Mouse (Mus musculus) liver (tissue): ENCODE results near the gene Asb16.
"Not testable (repeated sequence)": the region's sequence is repeated elsewhere in the genome, so short reads cannot be mapped to it uniquely, and the experiment has no call there.

ENCODE experiments used
- DNase-seq: peaks from one replicate; pipeline ENCODE4 v3.0.0-alpha.2; 2020; ENCODE audit warnings: mixed read lengths

The Asb16 gene

GRCm38 (mm10) chr11:102244926-102245449 is 23.6 kb upstream of the Asb16 start:
- peak; percentile 64 for DNase-seq

- DNase-seq: no peak
These were observed 22.8 kb upstream of the Asb16 start for GRCm38 (mm10) chr11:102245581-102246272.

- no peak for DNase-seq
These were observed 22.3 kb upstream of the Asb16 start for GRCm38 (mm10) chr11:102246273-102246635.

GRCm38 (mm10) chr11:102246871-102247270 is 21.7 kb upstream of the Asb16 start:
- DNase-seq: no peak

DNA sequence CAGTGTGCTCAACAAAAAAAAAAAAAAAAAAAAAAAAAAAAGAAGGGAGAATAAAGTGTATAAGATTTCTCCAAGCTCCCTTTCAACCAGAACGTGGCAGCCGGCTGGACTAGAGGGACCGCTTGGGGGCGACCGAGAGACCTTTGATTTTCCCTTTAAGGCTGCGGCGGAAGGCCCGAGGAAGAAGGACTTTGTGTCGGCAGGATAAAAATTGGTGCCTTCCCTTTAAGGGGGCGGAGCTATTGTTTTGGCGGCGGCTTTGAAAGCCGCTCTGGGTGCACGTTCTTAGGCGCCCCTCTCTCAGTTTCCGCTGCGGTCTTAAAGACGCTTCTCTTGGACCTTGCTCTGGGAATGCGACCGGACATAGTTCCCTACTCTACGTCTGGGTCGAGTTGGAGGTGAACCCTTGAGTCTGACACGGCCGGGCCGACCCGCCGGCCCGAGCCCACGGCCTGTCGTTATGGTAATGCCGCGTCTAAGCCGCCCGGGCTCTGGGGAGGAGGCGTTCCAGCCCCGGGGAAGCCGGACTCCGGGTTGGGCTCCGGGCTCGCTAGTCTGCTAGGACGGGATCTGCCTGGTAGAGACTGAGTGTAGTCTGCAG is 19.8 kb upstream of the Asb16 start, which contains the start of gene BC030867:
BC030867 (plus strand) TSS at position 253 of the 601 bp plus-strand sequence.
- peak; percentile 95 for DNase-seq

DNA sequence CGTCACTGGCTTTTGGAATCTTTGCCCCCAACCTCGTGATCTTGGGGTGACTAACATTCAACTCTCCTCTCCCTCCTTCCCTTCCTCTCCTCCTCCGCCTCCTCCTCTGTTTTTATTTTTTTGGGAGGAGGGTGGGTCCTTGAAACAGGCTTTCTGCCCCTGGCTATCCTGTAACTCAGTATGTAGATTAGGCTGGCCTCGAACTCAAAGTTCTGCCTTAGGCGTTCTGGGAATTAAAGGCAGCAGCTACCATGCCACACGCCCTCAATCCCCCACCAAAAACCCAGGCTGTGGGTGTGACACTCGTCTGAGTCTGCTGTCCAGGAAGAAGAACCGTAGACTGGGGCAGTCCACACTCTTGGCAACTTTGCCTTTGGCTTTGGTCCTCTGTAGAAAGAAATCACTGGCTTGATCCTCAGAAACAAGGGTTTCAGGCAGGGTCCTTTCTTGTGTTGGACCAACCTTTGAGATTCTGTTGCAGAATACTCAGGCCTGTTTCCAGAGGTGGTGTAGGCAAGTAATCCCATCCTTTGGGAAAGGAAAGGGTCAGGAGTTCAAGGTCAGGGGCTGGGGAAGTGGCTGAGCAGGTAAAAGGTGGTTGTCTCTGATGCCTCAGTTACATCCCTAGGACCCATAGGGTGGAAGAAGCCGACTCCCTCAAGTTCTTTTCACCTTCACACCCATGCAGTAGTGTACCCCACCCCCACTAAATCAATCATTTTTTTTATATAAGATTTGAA is 19.0 kb upstream of the Asb16 start:
- DNase-seq: peak; percentile 19

DNA sequence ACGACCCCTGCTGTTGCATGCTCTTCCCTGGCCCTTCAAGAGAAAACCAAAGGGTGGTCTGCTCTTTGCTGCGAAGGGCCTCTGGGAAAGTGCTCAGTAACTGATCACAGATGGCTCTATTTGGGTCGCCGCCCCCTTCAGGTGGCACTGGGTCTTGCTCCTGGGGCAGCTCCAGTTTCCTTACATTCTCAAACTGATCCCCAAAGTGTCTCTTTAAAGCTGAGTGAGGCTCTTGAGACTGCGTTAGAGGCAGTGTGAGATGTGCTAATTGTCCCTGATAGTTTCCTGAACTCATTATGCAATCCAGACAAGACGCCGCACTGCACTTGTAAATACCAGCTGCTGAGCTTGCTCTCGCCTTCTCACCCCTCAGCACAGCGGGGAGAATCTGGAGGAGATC is 11.0 kb upstream of the Asb16 start:
- no peak for DNase-seq

DNA sequence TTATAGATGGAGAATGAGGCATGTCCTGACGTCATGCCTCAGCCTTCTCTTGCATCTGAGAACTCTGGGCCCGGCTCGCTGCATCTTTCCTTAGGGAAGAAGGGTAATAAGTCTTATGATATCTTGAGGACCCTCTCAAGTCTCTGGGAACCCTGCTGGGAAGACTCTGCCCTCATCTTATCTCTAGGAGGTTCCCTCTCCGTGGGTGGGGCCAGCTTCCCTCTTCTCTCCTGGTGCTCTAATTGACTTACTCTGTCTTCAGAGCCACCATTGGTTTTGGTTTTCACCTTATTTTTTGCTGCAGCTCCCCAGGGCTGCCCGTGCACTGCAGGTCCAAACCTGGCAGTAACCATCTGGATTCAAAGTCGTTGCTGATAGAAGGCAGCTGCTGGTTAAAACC is 10.4 kb upstream of the Asb16 start:
- DNase-seq: no peak

- no peak for DNase-seq
These were observed 10.0 kb upstream of the Asb16 start for GRCm38 (mm10) chr11:102258521-102258920.

DNA sequence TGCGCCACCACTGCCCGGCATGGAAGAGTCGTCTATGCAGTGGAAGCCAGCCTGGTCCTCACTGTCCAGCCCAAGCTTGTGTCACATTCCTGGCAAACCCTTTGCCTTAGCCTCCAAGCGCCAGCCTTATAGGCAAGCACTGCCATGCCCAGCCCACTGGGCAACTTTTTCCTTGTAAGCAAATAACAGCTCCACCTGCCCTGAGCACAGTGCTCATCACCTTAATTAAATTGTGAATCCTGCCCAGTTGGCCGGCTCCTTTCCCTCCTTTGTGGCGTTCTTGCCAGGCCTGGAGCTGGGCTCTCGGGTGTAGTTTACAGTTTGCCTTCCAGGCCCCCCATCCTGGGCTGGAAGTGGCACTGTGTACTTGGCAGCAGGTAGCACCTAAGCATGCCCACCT is 5.3 kb upstream of the Asb16 start:
- DNase-seq: no peak

- DNase-seq: no peak
These were observed 2.7 kb upstream of the Asb16 start for GRCm38 (mm10) chr11:102265816-102266215.

- DNase-seq: no peak
These were observed 1.8 kb upstream of the Asb16 start for GRCm38 (mm10) chr11:102266631-102267355.

GRCm38 (mm10) chr11:102267480-102267879 is 1.1 kb upstream of the Asb16 start:
- DNase-seq: peak; percentile 64

- DNase-seq: peak; percentile 48
These were observed 7.9 kb downstream of the Asb16 start for GRCm38 (mm10) chr11:102276411-102276915.

DNA sequence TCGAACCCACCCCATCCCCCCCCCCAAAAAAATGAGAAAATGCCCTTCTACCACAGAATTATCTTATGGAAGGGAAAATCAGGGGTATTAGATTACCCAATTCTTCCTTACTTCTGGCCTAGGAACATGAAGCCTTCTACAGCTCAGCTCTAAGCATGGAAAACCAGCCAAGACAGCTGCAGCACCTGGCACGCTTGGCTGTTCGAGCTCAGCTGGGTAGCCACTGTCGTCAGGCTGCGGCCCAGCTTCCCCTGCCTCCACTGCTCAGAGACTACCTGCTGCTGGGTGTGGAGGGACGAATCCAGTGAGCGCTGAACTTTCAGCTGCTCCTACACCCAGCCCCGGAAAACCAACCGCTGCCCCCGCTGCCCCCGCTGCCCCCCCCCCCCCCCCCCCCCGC is 9.2 kb downstream of the Asb16 start:
- DNase-seq: no peak

GRCm38 (mm10) chr11:102279595-102279994 is 11.1 kb downstream of the Asb16 start:
- DNase-seq: no peak

DNA sequence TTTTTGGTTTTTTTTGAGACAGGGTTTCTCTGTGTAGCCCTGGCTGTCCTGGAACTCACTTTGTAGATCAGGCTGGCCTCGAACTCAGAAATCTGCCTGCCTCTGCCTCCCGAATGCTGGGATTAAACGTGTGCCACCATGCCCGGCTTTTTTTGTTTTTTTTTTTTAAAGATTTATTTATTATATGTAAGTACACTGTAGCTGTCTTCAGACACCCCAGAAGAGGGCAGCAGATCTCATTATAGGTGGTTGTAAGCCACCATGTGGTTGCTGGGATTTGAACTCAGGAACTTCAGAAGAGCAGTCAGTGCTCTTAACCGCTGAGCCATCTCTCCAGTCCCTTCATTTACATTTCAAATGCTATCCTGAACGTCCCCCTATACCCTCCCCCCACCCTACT is 11.7 kb downstream of the Asb16 start:
- not testable (repeated sequence) for DNase-seq

- no peak for DNase-seq
These were observed 15.4 kb downstream of the Asb16 start for GRCm38 (mm10) chr11:102283922-102284321.

GRCm38 (mm10) chr11:102284501-102285094 is 16.1 kb downstream of the Asb16 start, which contains the start of gene Tmub2:
Tmub2 (plus strand) TSS chr11:102284931.
- peak; percentile 99 for DNase-seq

- DNase-seq: no peak
These were observed 16.7 kb downstream of the Asb16 start for GRCm38 (mm10) chr11:102285095-102285834.

- no peak for DNase-seq
These were observed 18.9 kb downstream of the Asb16 start for GRCm38 (mm10) chr11:102287485-102287884.
